Mouse (Mus musculus): ENCODE data around the gene Spsb1. TPM values are rescaled to one million over a fixed set of nuclear protein-coding genes. Genes with fewer than 3 reads are reported as not detected.

The Spsb1 gene
- polyA plus RNA-seq, 1 experiment from 2014 or later: 26.5 TPM

- TF ChIP-seq CTCF (IDR thresholded peaks at IDR 0.05; ENCODE audit: low read depth): no peak
- no peaks in the 10 kb centered on the region for H3K36me3 ChIP-seq (ENCODE audit: control insufficient read depth, insufficient read depth)
- no peak overlapping the region for H3K9ac ChIP-seq (ENCODE audit: low read depth, low read length)
- ATAC-seq: no peak
- H3K4me1 ChIP-seq (replicated peaks; ENCODE audit: control insufficient read depth, insufficient read depth, low read length): no peaks in the 10 kb centered on the region
- WGBS: 74% methylated on average over 22 of the region's 22 CpGs
- H3K27me3 ChIP-seq (replicated peaks; ENCODE audit: control insufficient read depth, insufficient read depth, low read length): no peaks in the 10 kb centered on the region
- H3K27ac ChIP-seq (ENCODE audit: low read depth, low read length): no peak overlapping the region
- H3K4me3 ChIP-seq (ENCODE audit: low read depth, low read length): no peak overlapping the region
- H3K9me3 ChIP-seq (ENCODE audit: control insufficient read depth): no peaks in the 10 kb centered on the region
- no peak overlapping the region for H3K4me2 ChIP-seq (replicated peaks; ENCODE audit: low read depth)
These were observed 107.8 kb downstream of the Spsb1 start for GRCm38 (mm10) chr4:149846861-149847631.

Other genes with a start within 250 kb of the Spsb1 start
- 8.7 and 9.6 TPM in 2 replicates for gene Tmem201, start 217.0 kb downstream of the Spsb1 start, polyA plus RNA-seq (2015; fragmentation: Nextera tagmentation; extraction: Ambion mirVana)
- 8.3 and 8.4 TPM in 2 replicates for gene Slc25a33, start 180.8 kb downstream of the Spsb1 start, polyA plus RNA-seq (2015; fragmentation: Nextera tagmentation; extraction: Ambion mirVana)
- gene H6pd, start 54.0 kb upstream of the Spsb1 start, polyA plus RNA-seq (2015; fragmentation: Nextera tagmentation; extraction: Ambion mirVana): 33.1 and 37.5 TPM in 2 replicates
- 2.5 and 3.2 TPM in 2 replicates for gene Gpr157, start 132.3 kb upstream of the Spsb1 start, polyA plus RNA-seq (2015; fragmentation: Nextera tagmentation; extraction: Ambion mirVana)
- 23.8 and 26.9 TPM in 2 replicates for gene Slc2a5, start 164.2 kb upstream of the Spsb1 start, polyA plus RNA-seq (2015; fragmentation: Nextera tagmentation; extraction: Ambion mirVana)
- gene Slc2a7, start 193.9 kb upstream of the Spsb1 start, polyA plus RNA-seq (2015; fragmentation: Nextera tagmentation; extraction: Ambion mirVana): 7.0 and 8.2 TPM in 2 replicates
- gene Car6, start 246.3 kb upstream of the Spsb1 start, polyA plus RNA-seq (2015; fragmentation: Nextera tagmentation; extraction: Ambion mirVana): not detected in 2 replicates

All from intestine, postnatal 0 days (tissue).